Mouse (Mus musculus): ENCODE results near the gene Pdrg1. TPM values are rescaled to one million over a fixed set of nuclear protein-coding genes. Genes with fewer than 3 reads are reported as not detected.

Pdrg1 gene
- polyA plus RNA-seq, 1 experiment = 61.2 TPM

- H3K27me3 ChIP-seq (ENCODE audit: control insufficient read depth, insufficient read depth, insufficient read length) = peaks cover 25% of the 10 kb centered on the region
- H3ac ChIP-seq (ENCODE audit: control insufficient read depth, insufficient read length, low read depth) = no peak overlapping the region
- H3K79me2 ChIP-seq (ENCODE audit: control insufficient read depth, insufficient read depth) = peaks cover 34% of the 10 kb centered on the region
- no peak overlapping the region for H3K4me3 ChIP-seq (ENCODE audit: insufficient read depth, poor library complexity, severe bottlenecking)
- no peak for TF ChIP-seq MYOG (IDR thresholded peaks at IDR 0.05; ENCODE audit: control insufficient read depth, extremely low read depth, insufficient read length)
- TF ChIP-seq MAX (IDR thresholded peaks at IDR 0.05) = no peak
- no peak for TF ChIP-seq CEBPB (IDR thresholded peaks at IDR 0.05; ENCODE audit: low read depth)
- TF ChIP-seq CTCF (IDR thresholded peaks at IDR 0.05; ENCODE audit: control insufficient read depth, insufficient read depth, insufficient read length) = no peak
- H3K79me3 ChIP-seq (ENCODE audit: low read depth) = peaks cover 18% of the 10 kb centered on the region
- H3K36me3 ChIP-seq (ENCODE audit: control insufficient read depth, insufficient read depth) = peaks cover 18% of the 10 kb centered on the region
Observed at GRCm38 (mm10) chr2:153016786-153017185, 1.6 kb upstream of the Pdrg1 start.

- Histone ChIP-seq H3K27me3 (ENCODE audit: control insufficient read depth, insufficient read depth, insufficient read length) (peaks cover 25% of the 10 kb centered on the region), H3ac (ENCODE audit: control insufficient read depth, insufficient read length, low read depth) (no peak overlapping the region), H3K79me3 (ENCODE audit: low read depth) (peaks cover 18% of the 10 kb centered on the region), H3K36me3 (ENCODE audit: control insufficient read depth, insufficient read depth) (peaks cover 28% of the 10 kb centered on the region), H3K79me2 (ENCODE audit: control insufficient read depth, insufficient read depth) (peaks cover 35% of the 10 kb centered on the region), H3K4me3 (ENCODE audit: insufficient read depth, poor library complexity, severe bottlenecking) (no peak overlapping the region)
- no peak for TF ChIP-seq USF1 (IDR thresholded peaks at IDR 0.05; ENCODE audit: low read depth)
- no peak for TF ChIP-seq CEBPB (IDR thresholded peaks at IDR 0.05; ENCODE audit: low read depth)
- no peak for TF ChIP-seq CTCF (IDR thresholded peaks at IDR 0.05; ENCODE audit: control insufficient read depth, insufficient read depth, insufficient read length)
- no peak for TF ChIP-seq MYOG (IDR thresholded peaks at IDR 0.05; ENCODE audit: control insufficient read depth, extremely low read depth, insufficient read length)
- no peak for TF ChIP-seq MAX (IDR thresholded peaks at IDR 0.05)
- no peak for TF ChIP-seq MYOD1 (IDR thresholded peaks at IDR 0.05; ENCODE audit: control insufficient read depth, insufficient read length, low read depth)
- no peak for TF ChIP-seq FOSL1 (IDR thresholded peaks at IDR 0.05; ENCODE audit: insufficient read depth, low read length, poor library complexity, severe bottlenecking)
Observed at GRCm38 (mm10) chr2:153015804-153016203, 577 bp upstream of the Pdrg1 start.

DNA sequence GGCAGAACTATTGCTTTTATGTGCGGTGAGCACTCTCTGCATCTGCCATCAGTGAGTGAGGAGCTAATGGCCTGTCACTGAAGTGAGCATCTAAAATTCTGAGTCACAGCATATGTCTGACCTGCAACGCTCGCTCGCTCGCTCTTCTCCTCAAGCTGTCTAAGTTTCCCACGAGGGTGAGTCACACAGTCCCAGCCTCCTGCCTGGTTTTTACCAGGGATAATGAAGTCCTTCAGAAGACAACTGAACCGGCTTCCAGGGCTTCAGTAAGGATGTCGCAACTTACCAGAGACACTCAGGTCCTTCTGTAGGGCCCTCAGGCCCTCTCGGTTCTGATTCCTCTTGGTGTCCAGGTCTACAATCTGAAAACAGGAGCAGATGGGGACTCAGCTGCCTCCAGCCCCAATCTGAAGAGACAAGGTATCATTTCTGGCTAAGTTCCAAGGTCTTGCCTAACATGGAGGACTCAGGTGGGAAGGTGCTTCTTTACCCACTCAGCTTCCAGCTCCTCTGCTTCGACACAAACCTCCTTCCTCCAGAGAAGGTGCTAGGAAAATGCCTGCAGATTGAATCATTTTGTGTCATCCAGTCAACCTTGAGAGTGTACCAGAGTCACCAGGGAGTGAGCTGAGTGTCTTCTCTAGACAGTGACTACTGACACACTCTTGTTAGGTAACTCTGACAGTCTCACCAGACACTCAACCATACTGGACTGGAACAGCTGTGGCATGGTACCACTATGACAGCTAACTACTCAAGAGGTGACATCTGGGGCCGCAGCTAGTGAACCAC lies 1.3 kb downstream of the Pdrg1 start:
- H3K79me3 ChIP-seq (ENCODE audit: low read depth) = peaks cover 18% of the 10 kb centered on the region
- TF ChIP-seq MAX (IDR thresholded peaks at IDR 0.05) (no peak), USF1 (IDR thresholded peaks at IDR 0.05; ENCODE audit: low read depth) (no peak), MYOG (IDR thresholded peaks at IDR 0.05; ENCODE audit: control insufficient read depth, extremely low read depth, insufficient read length) (no peak), MYOD1 (IDR thresholded peaks at IDR 0.05; ENCODE audit: control insufficient read depth, insufficient read length, low read depth) (peak; percentile 14), CTCF (IDR thresholded peaks at IDR 0.05; ENCODE audit: control insufficient read depth, insufficient read depth, insufficient read length) (no peak), CEBPB (IDR thresholded peaks at IDR 0.05; ENCODE audit: low read depth) (peak; percentile 70), FOSL1 (IDR thresholded peaks at IDR 0.05; ENCODE audit: insufficient read depth, low read length, poor library complexity, severe bottlenecking) (no peak)
- H3K79me2 ChIP-seq (ENCODE audit: control insufficient read depth, insufficient read depth) = peaks cover 35% of the 10 kb centered on the region
- H3K36me3 ChIP-seq (ENCODE audit: control insufficient read depth, insufficient read depth) = peaks cover 43% of the 10 kb centered on the region
- H3ac ChIP-seq (ENCODE audit: control insufficient read depth, insufficient read length, low read depth) = peak overlapping the region; percentile 92
- peak overlapping the region; percentile 90 for H3K4me3 ChIP-seq (ENCODE audit: insufficient read depth, poor library complexity, severe bottlenecking)
- peaks cover 13% of the 10 kb centered on the region for H3K27me3 ChIP-seq (ENCODE audit: control insufficient read depth, insufficient read depth, insufficient read length)

GRCm38 (mm10) chr2:153009192-153009973 lies 5.8 kb downstream of the Pdrg1 start:
- Histone ChIP-seq H3ac (ENCODE audit: control insufficient read depth, insufficient read length, low read depth) (no peak overlapping the region), H3K79me2 (ENCODE audit: control insufficient read depth, insufficient read depth) (peaks cover 27% of the 10 kb centered on the region), H3K27me3 (ENCODE audit: control insufficient read depth, insufficient read depth, insufficient read length) (peaks cover 2% of the 10 kb centered on the region), H3K36me3 (ENCODE audit: control insufficient read depth, insufficient read depth) (peaks cover 47% of the 10 kb centered on the region), H3K79me3 (ENCODE audit: low read depth) (peaks cover 12% of the 10 kb centered on the region), H3K4me3 (ENCODE audit: insufficient read depth, poor library complexity, severe bottlenecking) (no peak overlapping the region)
- TF ChIP-seq FOSL1 (IDR thresholded peaks at IDR 0.05; ENCODE audit: insufficient read depth, low read length, poor library complexity, severe bottlenecking) = no peak

DNA sequence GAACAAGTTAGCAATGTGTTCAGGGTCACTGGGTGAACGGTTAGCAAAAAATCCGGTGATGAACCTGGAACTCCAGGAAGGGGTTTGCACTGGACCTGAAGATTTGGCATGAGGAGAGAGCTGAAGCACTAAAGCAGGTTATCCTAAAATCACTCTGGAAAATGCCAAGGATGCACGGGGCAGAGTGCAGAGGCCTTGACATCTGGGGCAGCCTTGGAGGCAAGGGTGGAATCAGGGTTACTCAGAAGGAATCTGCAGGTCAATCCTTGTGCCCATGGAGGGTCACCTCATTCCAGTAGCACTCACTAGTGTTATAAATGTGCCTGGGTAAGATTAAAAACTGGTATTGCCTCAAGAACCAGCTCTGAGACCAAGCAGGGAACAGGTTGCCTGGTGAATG lies 9.2 kb downstream of the Pdrg1 start:
- TF ChIP-seq FOSL1 (IDR thresholded peaks at IDR 0.05; ENCODE audit: insufficient read depth, low read length, poor library complexity, severe bottlenecking) (no peak), MYOG (IDR thresholded peaks at IDR 0.05; ENCODE audit: control insufficient read depth, extremely low read depth, insufficient read length) (no peak), CEBPB (IDR thresholded peaks at IDR 0.05; ENCODE audit: low read depth) (no peak), USF1 (IDR thresholded peaks at IDR 0.05; ENCODE audit: low read depth) (no peak), MAX (IDR thresholded peaks at IDR 0.05) (no peak), CTCF (IDR thresholded peaks at IDR 0.05; ENCODE audit: control insufficient read depth, insufficient read depth, insufficient read length) (no peak), MYOD1 (IDR thresholded peaks at IDR 0.05; ENCODE audit: control insufficient read depth, insufficient read length, low read depth) (no peak)
- Histone ChIP-seq H3K4me3 (ENCODE audit: insufficient read depth, poor library complexity, severe bottlenecking) (no peak overlapping the region), H3K36me3 (ENCODE audit: control insufficient read depth, insufficient read depth) (peaks cover 20% of the 10 kb centered on the region), H3K79me2 (ENCODE audit: control insufficient read depth, insufficient read depth) (no peaks in the 10 kb centered on the region), H3K79me3 (ENCODE audit: low read depth) (no peaks in the 10 kb centered on the region), H3K27me3 (ENCODE audit: control insufficient read depth, insufficient read depth, insufficient read length) (peaks cover 23% of the 10 kb centered on the region), H3ac (ENCODE audit: control insufficient read depth, insufficient read length, low read depth) (no peak overlapping the region)

All from C2C12 (cell line).